Mouse (Mus musculus) midbrain, embryonic 12.5 days (tissue): ENCODE measurements at regions not wholly inside any gene's neighbourhood (a gene's known extent, or its start where the extent isn't known, plus 50 kb on each side); places are given as distances from the start of the nearest gene placed in this dataset.

Experiments used
- ATAC-seq: fragments of 200-750 bp; cut with Nextera tagmentation; 2 replicates; pipeline ENCODE4 v1.8.0; 2017; ENCODE audit warnings: low read depth, moderate TSS enrichment, moderate library complexity; ENCODE audit not compliant: low FRiP score
- H3K27ac ChIP-seq: fragments of 300-500 bp; sonication (generic); replicated peaks from 2 replicates; pipeline ENCODE4 v1.5.1; 2016; ENCODE audit warnings: mild to moderate bottlenecking
- H3K27me3 ChIP-seq: fragments of 300-500 bp; sonication (generic); 2 replicates; pipeline ENCODE4 v1.6.1; 2016; ENCODE audit warnings: mild to moderate bottlenecking
- H3K36me3 ChIP-seq: fragments of 300-500 bp; sonication (generic); 2 replicates; pipeline ENCODE4 v1.6.1; 2016
- H3K4me1 ChIP-seq: fragments of 300-500 bp; sonication (generic); 2 replicates; pipeline ENCODE4 v1.6.1; 2016
- H3K4me2 ChIP-seq: fragments of 300-500 bp; sonication (generic); replicated peaks from 2 replicates; pipeline ENCODE4 v1.6.1; 2016; ENCODE audit warnings: mild to moderate bottlenecking, moderate library complexity
- H3K4me3 ChIP-seq: fragments of 300-500 bp; sonication (generic); 2 replicates; pipeline ENCODE4 v1.5.1; 2016; ENCODE audit warnings: mild to moderate bottlenecking
- H3K9ac ChIP-seq: fragments of 300-500 bp; sonication (generic); replicated peaks from 2 replicates; pipeline ENCODE4 v1.6.1; 2016; ENCODE audit warnings: mild to moderate bottlenecking, moderate library complexity
- H3K9me3 ChIP-seq: fragments of 300-500 bp; sonication (generic); 2 replicates; pipeline ENCODE4 v1.6.1; 2016; ENCODE audit warnings: mild to moderate bottlenecking
- WGBS: fragments of 180-500 bp; shearing (Covaris S2); methylation state at CpG from one replicate; pipeline ENCODE4 v1.1.7; 2016; 5-methylcytosine and 5-hydroxymethylcytosine counted together

- Histone ChIP-seq H3K27ac (no peak overlapping the region), H3K36me3 (no peaks in the 10 kb centered on the region), H3K4me3 (no peak overlapping the region), H3K4me1 (no peaks in the 10 kb centered on the region), H3K9ac (no peak overlapping the region), H3K4me2 (no peak overlapping the region), H3K9me3 (no peaks in the 10 kb centered on the region), H3K27me3 (no peaks in the 10 kb centered on the region)
- WGBS, result 87% methylated on average over 5 of the region's 5 CpGs
- ATAC-seq, result no peak
These were observed 331.0 kb downstream of the Foxa2 start for GRCm38 (mm10) chr2:147715791-147716190.

- Histone ChIP-seq H3K36me3 (no peaks in the 10 kb centered on the region), H3K9ac (no peak overlapping the region), H3K27ac (no peak overlapping the region), H3K4me2 (no peak overlapping the region), H3K4me1 (no peaks in the 10 kb centered on the region), H3K4me3 (no peak overlapping the region), H3K9me3 (no peaks in the 10 kb centered on the region), H3K27me3 (peaks cover 15% of the 10 kb centered on the region)
- WGBS, result 71% methylated on average over 8 of the region's 8 CpGs
- no peak for ATAC-seq
These were observed 336.0 kb downstream of the Foxa2 start for GRCm38 (mm10) chr2:147710593-147711265.

- H3K36me3 ChIP-seq, result no peaks in the 10 kb centered on the region
- H3K4me3 ChIP-seq, result no peak overlapping the region
- no peaks in the 10 kb centered on the region for H3K4me1 ChIP-seq
- H3K27me3 ChIP-seq, result peaks cover 17% of the 10 kb centered on the region
- ATAC-seq, result no peak
- no peak overlapping the region for H3K27ac ChIP-seq
- H3K4me2 ChIP-seq, result no peak overlapping the region
- H3K9ac ChIP-seq, result no peak overlapping the region
- no peaks in the 10 kb centered on the region for H3K9me3 ChIP-seq
These were observed 337.0 kb downstream of the Foxa2 start for GRCm38 (mm10) chr2:147709799-147710198.

GRCm38 (mm10) chr2:147707156-147707555 lies 339.6 kb downstream of the Foxa2 start:
- no peaks in the 10 kb centered on the region for H3K36me3 ChIP-seq
- ATAC-seq, result no peak
- no peak overlapping the region for H3K27ac ChIP-seq
- H3K4me2 ChIP-seq, result no peak overlapping the region
- 87% methylated on average over 6 of the region's 6 CpGs for WGBS
- H3K4me3 ChIP-seq, result no peak overlapping the region
- peaks cover 8% of the 10 kb centered on the region for H3K4me1 ChIP-seq
- H3K9me3 ChIP-seq, result no peaks in the 10 kb centered on the region
- peaks cover 22% of the 10 kb centered on the region for H3K27me3 ChIP-seq
- no peak overlapping the region for H3K9ac ChIP-seq

GRCm38 (mm10) chr2:147703981-147704380 lies 342.3 kb downstream of the Pax1 start:
- 84% methylated on average over 10 of the region's 10 CpGs for WGBS
- H3K36me3 ChIP-seq, result no peaks in the 10 kb centered on the region
- no peaks in the 10 kb centered on the region for H3K9me3 ChIP-seq

GRCm38 (mm10) chr2:147702330-147703063 lies 340.8 kb downstream of the Pax1 start:
- H3K27me3 ChIP-seq, result peaks cover 23% of the 10 kb centered on the region
- 13% methylated on average over 6 of the region's 6 CpGs for WGBS
- H3K27ac ChIP-seq, result peak overlapping the region; percentile 42; the same call in 1 of the 2 replicates
- no peak overlapping the region; the same call in 1 of the 2 replicates for H3K4me2 ChIP-seq
- ATAC-seq, result peak; percentile 91
- no peaks in the 10 kb centered on the region for H3K36me3 ChIP-seq
- peaks cover 8% of the 10 kb centered on the region for H3K4me1 ChIP-seq
- H3K9me3 ChIP-seq, result no peaks in the 10 kb centered on the region
- no peak overlapping the region for H3K9ac ChIP-seq
- no peak overlapping the region for H3K4me3 ChIP-seq

More at GRCm38 (mm10) chr2:147703981-147704380, 342.3 kb downstream of the Pax1 start:
- no peak overlapping the region for H3K4me2 ChIP-seq
- ATAC-seq, result no peak
- H3K27ac ChIP-seq, result no peak overlapping the region
- H3K9ac ChIP-seq, result no peak overlapping the region
- H3K4me1 ChIP-seq, result peaks cover 8% of the 10 kb centered on the region
- H3K27me3 ChIP-seq, result peaks cover 22% of the 10 kb centered on the region
- no peak overlapping the region for H3K4me3 ChIP-seq

- Histone ChIP-seq H3K9ac (no peak overlapping the region), H3K9me3 (no peaks in the 10 kb centered on the region), H3K36me3 (no peaks in the 10 kb centered on the region), H3K27me3 (peaks cover 22% of the 10 kb centered on the region), H3K4me1 (peaks cover 8% of the 10 kb centered on the region), H3K4me3 (no peak overlapping the region), H3K27ac (no peak overlapping the region), H3K4me2 (no peak overlapping the region)
- 73% methylated on average over 6 of the region's 6 CpGs for WGBS
- ATAC-seq, result no peak
These were observed 337.9 kb downstream of the Pax1 start for GRCm38 (mm10) chr2:147699524-147700081.

- Histone ChIP-seq H3K9me3 (no peaks in the 10 kb centered on the region), H3K4me1 (no peaks in the 10 kb centered on the region), H3K36me3 (no peaks in the 10 kb centered on the region), H3K27me3 (peaks cover 15% of the 10 kb centered on the region), H3K4me2 (no peak overlapping the region), H3K27ac (no peak overlapping the region), H3K9ac (no peak overlapping the region), H3K4me3 (no peak overlapping the region)
- 88% methylated on average over 10 of the region's 10 CpGs for WGBS
- ATAC-seq, result no peak
These were observed 330.2 kb downstream of the Pax1 start for GRCm38 (mm10) chr2:147691896-147692295.

- no peaks in the 10 kb centered on the region for H3K4me1 ChIP-seq
- WGBS, result 72% methylated on average over 15 of the region's 15 CpGs
These were observed 328.9 kb downstream of the Pax1 start for GRCm38 (mm10) chr2:147690506-147691208.

GRCm38 (mm10) chr2:147688742-147689141 lies 327.0 kb downstream of the Pax1 start:
- H3K9ac ChIP-seq, result no peak overlapping the region
- H3K27me3 ChIP-seq, result peaks cover 10% of the 10 kb centered on the region
- no peak overlapping the region for H3K4me2 ChIP-seq
- no peak for ATAC-seq
- H3K4me1 ChIP-seq, result no peaks in the 10 kb centered on the region
- no peak overlapping the region for H3K4me3 ChIP-seq
- WGBS, result 17% methylated on average over 6 of the region's 6 CpGs
- H3K9me3 ChIP-seq, result no peaks in the 10 kb centered on the region
- no peak overlapping the region for H3K27ac ChIP-seq
- no peaks in the 10 kb centered on the region for H3K36me3 ChIP-seq

More at GRCm38 (mm10) chr2:147690506-147691208, 328.9 kb downstream of the Pax1 start:
- Histone ChIP-seq H3K36me3 (no peaks in the 10 kb centered on the region), H3K27ac (no peak overlapping the region), H3K9me3 (no peaks in the 10 kb centered on the region), H3K4me3 (no peak overlapping the region), H3K9ac (no peak overlapping the region), H3K27me3 (peaks cover 10% of the 10 kb centered on the region), H3K4me2 (no peak overlapping the region)
- no peak for ATAC-seq

- no peak for ATAC-seq
- H3K27ac ChIP-seq, result no peak overlapping the region
- H3K4me2 ChIP-seq, result no peak overlapping the region
- H3K4me3 ChIP-seq, result no peak overlapping the region
- no peak overlapping the region for H3K9ac ChIP-seq
- no peaks in the 10 kb centered on the region for H3K4me1 ChIP-seq
- H3K9me3 ChIP-seq, result no peaks in the 10 kb centered on the region
- no peaks in the 10 kb centered on the region for H3K27me3 ChIP-seq
- 52% methylated on average over 1 of the region's 1 CpGs for WGBS
- no peaks in the 10 kb centered on the region for H3K36me3 ChIP-seq
These were observed 294.9 kb downstream of the Pax1 start for GRCm38 (mm10) chr2:147656667-147657066.

- WGBS, result 57% methylated on average over 3 of the region's 3 CpGs
- Histone ChIP-seq H3K27me3 (no peaks in the 10 kb centered on the region), H3K4me2 (no peak overlapping the region), H3K9ac (no peak overlapping the region), H3K4me3 (no peak overlapping the region), H3K27ac (no peak overlapping the region), H3K9me3 (no peaks in the 10 kb centered on the region), H3K4me1 (no peaks in the 10 kb centered on the region), H3K36me3 (no peaks in the 10 kb centered on the region)
- no peak for ATAC-seq
These were observed 288.5 kb downstream of the Pax1 start for GRCm38 (mm10) chr2:147650229-147650628.
